Mouse (Mus musculus) kidney, postnatal 0 days (tissue): Measurements from ENCODE around the gene Ankrd33b. TPM values are rescaled to one million over a fixed set of nuclear protein-coding genes. Genes with fewer than 3 reads are reported as not detected.

ENCODE experiments used
- ATAC-seq: fragments of 200-750 bp; cut with Nextera tagmentation; replicated peaks from 2 replicates; pipeline ENCODE4 v1.8.0; 2017; ENCODE audit warnings: low read depth, moderate number of reproducible peaks, moderate TSS enrichment, moderate library complexity; ENCODE audit not compliant: low FRiP score
- DNase-seq: peaks from one replicate; pipeline ENCODE4 v3.0.0-alpha.2; 2016; ENCODE audit warnings: low spot score
- H3K27ac ChIP-seq: fragments of 300-500 bp; sonication (generic); 2 replicates; pipeline ENCODE4 v1.5.1; 2014; ENCODE audit warnings: mild to moderate bottlenecking
- H3K27me3 ChIP-seq: fragments of 300-500 bp; sonication (generic); 2 replicates; pipeline ENCODE4 v1.6.1; 2014; ENCODE audit warnings: low read length, mixed read lengths; ENCODE audit not compliant: insufficient read depth
- H3K36me3 ChIP-seq: fragments of 300-500 bp; sonication (generic); 2 replicates; pipeline ENCODE4 v1.6.1; 2014; ENCODE audit warnings: low read length, mixed read lengths; ENCODE audit not compliant: insufficient read depth
- H3K4me1 ChIP-seq: fragments of 300-500 bp; sonication (generic); replicated peaks from 2 replicates; pipeline ENCODE4 v1.6.1; 2014; ENCODE audit warnings: antibody characterized with exemption, low read length, mixed read lengths; ENCODE audit not compliant: insufficient read depth
- H3K4me2 ChIP-seq: fragments of 300-500 bp; sonication (generic); 2 replicates; pipeline ENCODE4 v1.6.1; 2014; ENCODE audit warnings: mild to moderate bottlenecking, low read length, moderate library complexity, mixed read lengths
- H3K4me3 ChIP-seq: fragments of 300-500 bp; sonication (generic); replicated peaks from 2 replicates; pipeline ENCODE4 v1.5.1; 2014; ENCODE audit warnings: low read depth, low read length
- H3K9ac ChIP-seq: fragments of 300-500 bp; sonication (generic); 2 replicates; pipeline ENCODE4 v1.6.1; 2014; ENCODE audit warnings: low read depth, low read length
- H3K9me3 ChIP-seq: fragments of 300-500 bp; sonication (generic); replicated peaks from 2 replicates; pipeline ENCODE4 v1.6.1; 2016; ENCODE audit warnings: low read length, inconsistent platforms, mixed read lengths
- CTCF ChIP-seq: IDR thresholded peaks from 2 replicates; pipeline ENCODE4 v1.5.1; 2016; ENCODE audit warnings: antibody characterized with exemption, low read depth, mild to moderate bottlenecking, moderate library complexity
- WGBS: fragments of 180-500 bp; shearing (Covaris S2); extraction: QIAGEN DNeasy Blood & Tissue Kit; methylation state at CpG from one replicate; pipeline ENCODE4 v1.1.7; 2014; 5-methylcytosine and 5-hydroxymethylcytosine counted together
- polyA plus RNA-seq: library from polyadenylated mRNA; unstranded; fragments of >200 nt; fragmentation: Nextera tagmentation; extraction: Ambion mirVana; gene quantifications from 2 replicates; pipeline ENCODE4 v1.2.1, GENCODE M21; 2015

The Ankrd33b gene
- polyA plus RNA-seq, 1 experiment from 2014 or later = 12.0 TPM

- H3K4me1 ChIP-seq = no peaks in the 10 kb centered on the region
- TF ChIP-seq CTCF = no peak
- H3K4me2 ChIP-seq = no peak overlapping the region
- no peak overlapping the region for H3K4me3 ChIP-seq
- no peaks in the 10 kb centered on the region for H3K9me3 ChIP-seq
- ATAC-seq (no peak), DNase-seq (no peak)
- H3K36me3 ChIP-seq = peaks cover 30% of the 10 kb centered on the region; the same call in 1 of the 2 replicates
- 91% methylated on average over 7 of the region's 7 CpGs for WGBS
- H3K27ac ChIP-seq = no peak overlapping the region
- no peak overlapping the region for H3K9ac ChIP-seq
- no peaks in the 10 kb centered on the region for H3K27me3 ChIP-seq
Measured at GRCm38 (mm10) chr15:31272695-31273094, 94.8 kb downstream of the Ankrd33b start.

- ATAC-seq = no peak
- 87% methylated on average over 4 of the region's 4 CpGs for WGBS
- DNase-seq = no peak
Measured at GRCm38 (mm10) chr15:31269558-31269957, 98.0 kb downstream of the Ankrd33b start.

GRCm38 (mm10) chr15:31268148-31268547 is 99.4 kb downstream of the Ankrd33b start:
- Histone ChIP-seq H3K4me3 (no peak overlapping the region), H3K4me2 (no peak overlapping the region), H3K9me3 (no peaks in the 10 kb centered on the region), H3K9ac (no peak overlapping the region), H3K36me3 (peaks cover 12% of the 10 kb centered on the region; the same call in 1 of the 2 replicates), H3K27me3 (no peaks in the 10 kb centered on the region), H3K4me1 (no peaks in the 10 kb centered on the region), H3K27ac (no peak overlapping the region)
- DNase-seq = no peak
- 91% methylated on average over 6 of the region's 6 CpGs for WGBS
- ATAC-seq = no peak
- no peak for TF ChIP-seq CTCF

More at GRCm38 (mm10) chr15:31269558-31269957, 98.0 kb downstream of the Ankrd33b start:
- no peak overlapping the region for H3K27ac ChIP-seq
- TF ChIP-seq CTCF = no peak
- no peaks in the 10 kb centered on the region for H3K27me3 ChIP-seq
- no peak overlapping the region for H3K4me2 ChIP-seq
- peaks cover 26% of the 10 kb centered on the region; the same call in 1 of the 2 replicates for H3K36me3 ChIP-seq
- H3K4me3 ChIP-seq = no peak overlapping the region
- H3K9ac ChIP-seq = no peak overlapping the region
- H3K9me3 ChIP-seq = no peaks in the 10 kb centered on the region
- no peaks in the 10 kb centered on the region for H3K4me1 ChIP-seq

GRCm38 (mm10) chr15:31265845-31266244 is 101.7 kb downstream of the Ankrd33b start:
- H3K4me2 ChIP-seq = no peak overlapping the region
- no peaks in the 10 kb centered on the region for H3K9me3 ChIP-seq
- no peak overlapping the region for H3K4me3 ChIP-seq
- TF ChIP-seq CTCF = no peak
- H3K36me3 ChIP-seq = 0 out of 2 replicates have a peak, but pooled peaks cover 2% of the 10 kb centered on the region
- no peak overlapping the region for H3K9ac ChIP-seq
- H3K27ac ChIP-seq = no peak overlapping the region
- ATAC-seq (no peak), DNase-seq (no peak)
- H3K27me3 ChIP-seq = no peaks in the 10 kb centered on the region
- WGBS = 90% methylated on average over 12 of the region's 12 CpGs
- no peaks in the 10 kb centered on the region; the same call in 1 of the 2 replicates for H3K4me1 ChIP-seq

- Histone ChIP-seq H3K4me1 (no peaks in the 10 kb centered on the region; the same call in 1 of the 2 replicates), H3K4me2 (no peak overlapping the region), H3K9me3 (no peaks in the 10 kb centered on the region), H3K9ac (no peak overlapping the region), H3K27ac (no peak overlapping the region), H3K36me3 (no peaks in the 10 kb centered on the region), H3K27me3 (no peaks in the 10 kb centered on the region), H3K4me3 (no peak overlapping the region)
- DNase-seq (no peak), ATAC-seq (peak; percentile 27; the same call in 1 of the 2 replicates)
- no peak for TF ChIP-seq CTCF
- WGBS = 87% methylated on average over 8 of the region's 8 CpGs
Measured at GRCm38 (mm10) chr15:31265404-31265803, 102.1 kb downstream of the Ankrd33b start.

GRCm38 (mm10) chr15:31264827-31265226 is 102.7 kb downstream of the Ankrd33b start:
- ATAC-seq = peak; percentile 83
- H3K36me3 ChIP-seq = no peaks in the 10 kb centered on the region

GRCm38 (mm10) chr15:31262361-31262760 is 105.2 kb downstream of the Ankrd33b start:
- H3K4me3 ChIP-seq = no peak overlapping the region
- no peaks in the 10 kb centered on the region for H3K36me3 ChIP-seq
- ATAC-seq = no peak
- H3K27me3 ChIP-seq = no peaks in the 10 kb centered on the region
- H3K4me1 ChIP-seq = peaks cover 7% of the 10 kb centered on the region; the same call in 1 of the 2 replicates
- H3K4me2 ChIP-seq = no peak overlapping the region
- DNase-seq = no peak
- no peak for TF ChIP-seq CTCF
- H3K9me3 ChIP-seq = no peaks in the 10 kb centered on the region
- WGBS = 57% methylated on average over 9 of the region's 9 CpGs
- H3K9ac ChIP-seq = no peak overlapping the region
- H3K27ac ChIP-seq = no peak overlapping the region

More at GRCm38 (mm10) chr15:31264827-31265226, 102.7 kb downstream of the Ankrd33b start:
- peak; percentile 98 for TF ChIP-seq CTCF
- Histone ChIP-seq H3K4me3 (no peak overlapping the region), H3K9ac (no peak overlapping the region), H3K9me3 (no peaks in the 10 kb centered on the region), H3K27me3 (no peaks in the 10 kb centered on the region), H3K4me2 (no peak overlapping the region), H3K27ac (no peak overlapping the region), H3K4me1 (no peaks in the 10 kb centered on the region; the same call in 1 of the 2 replicates)
- WGBS = 29% methylated on average over 6 of the region's 6 CpGs
- peak; percentile 89 for DNase-seq
